In the genomic region with DNA sequence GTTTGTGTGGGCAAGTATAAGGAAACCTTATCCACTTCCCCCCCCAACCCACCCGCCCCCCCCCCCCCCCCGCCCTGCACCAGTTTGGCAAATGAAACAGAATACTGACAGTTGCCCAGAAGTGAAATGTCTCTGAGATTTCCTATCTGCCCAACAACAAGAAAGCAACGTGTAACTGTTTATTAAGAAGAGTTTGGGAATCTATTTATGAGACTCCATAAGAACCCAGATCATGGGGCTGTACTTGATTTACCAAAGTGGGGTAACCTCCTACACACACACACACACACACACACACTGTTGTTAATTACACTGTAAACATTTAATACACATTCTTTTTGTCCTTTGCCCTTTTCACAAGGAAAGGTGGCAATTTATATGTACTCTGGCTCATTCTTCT, we compare ENCODE assay signal across 16 mouse cellular contexts.
DNase-seq lines count a peak whose midpoint lies in the region; ATAC-seq lines count a peak whose summit lies in the region.
"Had no signal": no experiment of that assay in that cellular context is flagged by ENCODE, and none has a peak within 500 bp of the region (broad histone marks: within the 10 kb centered on the region; RNA-seq: fewer than 3 reads in every experiment).

No protein-coding gene starts in this region.

- H3K27me3 ChIP-seq in neural tube, embryonic 11.5 days (ENCODE audit: control insufficient read depth, insufficient read depth, low read length) = no peaks in the 10 kb centered on the region
- no peaks in the 10 kb centered on the region for H3K27me3 ChIP-seq in hindbrain, embryonic 11.5 days (ENCODE audit: control insufficient read depth, insufficient read depth, low read length)
- H3K27me3 ChIP-seq in midbrain, embryonic 12.5 days = no peaks in the 10 kb centered on the region
- H3K27me3 ChIP-seq in neural tube, embryonic 15.5 days (replicated peaks) = no peaks in the 10 kb centered on the region
- no peaks in the 10 kb centered on the region for H3K27me3 ChIP-seq in heart, embryonic 11.5 days (ENCODE audit: control insufficient read depth, insufficient read depth, low read length)
- H3K27me3 ChIP-seq: embryonic facial prominence, embryonic 12.5 days; limb, embryonic 12.5 days had no signal

- no peak for ATAC-seq in neural tube, embryonic 11.5 days (ENCODE audit: insufficient read depth, low FRiP score, low TSS enrichment)
- no peak for ATAC-seq in hindbrain, embryonic 11.5 days (ENCODE audit: low FRiP score)
- ATAC-seq in midbrain, embryonic 12.5 days (ENCODE audit: low FRiP score, low read depth) = no peak
- ATAC-seq in neural tube, embryonic 15.5 days (ENCODE audit: low FRiP score) = no peak
- ATAC-seq in heart, embryonic 11.5 days (replicated peaks; ENCODE audit: insufficient number of reproducible peaks, low FRiP score, low TSS enrichment) = no peak
- ATAC-seq: inflammation-experienced regulatory T-cells, adult 6 months; Patski had no signal

- 64% methylated on average over 3 of the region's 3 CpGs for WGBS in neural tube, embryonic 11.5 days
- 41% methylated on average over 2 of the region's 3 CpGs for WGBS in hindbrain, embryonic 11.5 days
- WGBS in midbrain, embryonic 12.5 days = 53% methylated on average over 3 of the region's 3 CpGs
- WGBS in neural tube, embryonic 15.5 days = 27% methylated on average over 3 of the region's 3 CpGs
- WGBS in heart, embryonic 11.5 days (ENCODE audit: insufficient replicate concordance) = 78% methylated on average over 3 of the region's 3 CpGs

- H3K9ac ChIP-seq in neural tube, embryonic 11.5 days (ENCODE audit: low read length) = no peak overlapping the region
- no peak overlapping the region for H3K9ac ChIP-seq in hindbrain, embryonic 11.5 days (ENCODE audit: low read depth, low read length)
- H3K9ac ChIP-seq in midbrain, embryonic 12.5 days (replicated peaks) = no peak overlapping the region
- H3K9ac ChIP-seq in neural tube, embryonic 15.5 days (replicated peaks) = 0 out of 2 replicates have a peak overlapping the region, but pooled peaks have one; percentile 8
- no peak overlapping the region for H3K9ac ChIP-seq in heart, embryonic 11.5 days (ENCODE audit: low read depth, low read length)
- H3K9ac ChIP-seq: embryonic facial prominence, embryonic 12.5 days; limb, embryonic 12.5 days had no signal

- H3K4me3 ChIP-seq in neural tube, embryonic 11.5 days (ENCODE audit: low read depth, low read length) = no peak overlapping the region
- H3K4me3 ChIP-seq in hindbrain, embryonic 11.5 days (ENCODE audit: low read depth, low read length) = no peak overlapping the region
- no peak overlapping the region for H3K4me3 ChIP-seq in midbrain, embryonic 12.5 days
- H3K4me3 ChIP-seq in neural tube, embryonic 15.5 days (replicated peaks) = no peak overlapping the region
- no peak overlapping the region for H3K4me3 ChIP-seq in heart, embryonic 11.5 days (ENCODE audit: low read depth, low read length)
- H3K4me3 ChIP-seq: embryonic facial prominence, embryonic 12.5 days; limb, embryonic 12.5 days had no signal

- H3K4me1 ChIP-seq in neural tube, embryonic 11.5 days (ENCODE audit: control insufficient read depth, insufficient read depth, low read length) = peaks cover 4% of the 10 kb centered on the region; the same call in 1 of the 2 replicates
- 0 out of 2 replicates have a peak, but pooled peaks cover 7% of the 10 kb centered on the region for H3K4me1 ChIP-seq in hindbrain, embryonic 11.5 days (replicated peaks; ENCODE audit: control insufficient read depth, insufficient read depth, low read length)
- peaks cover 47% of the 10 kb centered on the region for H3K4me1 ChIP-seq in midbrain, embryonic 12.5 days
- H3K4me1 ChIP-seq in neural tube, embryonic 15.5 days = peaks cover 20% of the 10 kb centered on the region
- no peaks in the 10 kb centered on the region for H3K4me1 ChIP-seq in heart, embryonic 11.5 days (ENCODE audit: control insufficient read depth, insufficient read depth, low read length)

- no peaks in the 10 kb centered on the region for H3K36me3 ChIP-seq in neural tube, embryonic 11.5 days (ENCODE audit: control insufficient read depth, insufficient read depth, low read length)
- no peaks in the 10 kb centered on the region for H3K36me3 ChIP-seq in hindbrain, embryonic 11.5 days (ENCODE audit: control insufficient read depth, insufficient read depth, low read length)
- H3K36me3 ChIP-seq in midbrain, embryonic 12.5 days = no peaks in the 10 kb centered on the region
- no peaks in the 10 kb centered on the region for H3K36me3 ChIP-seq in neural tube, embryonic 15.5 days
- no peaks in the 10 kb centered on the region for H3K36me3 ChIP-seq in heart, embryonic 11.5 days (ENCODE audit: control insufficient read depth, insufficient read depth, low read length)
- H3K36me3 ChIP-seq: embryonic facial prominence, embryonic 12.5 days; limb, embryonic 12.5 days had no signal

- H3K27ac ChIP-seq in neural tube, embryonic 11.5 days (ENCODE audit: low read depth, low read length) = peak overlapping the region; percentile 86
- peak overlapping the region; percentile 82 for H3K27ac ChIP-seq in hindbrain, embryonic 11.5 days (ENCODE audit: low read depth, low read length)
- H3K27ac ChIP-seq in midbrain, embryonic 12.5 days (replicated peaks) = peak overlapping the region; percentile 88
- peak overlapping the region; percentile 89 for H3K27ac ChIP-seq in neural tube, embryonic 15.5 days (replicated peaks)
- H3K27ac ChIP-seq in heart, embryonic 11.5 days (ENCODE audit: low read depth, low read length) = no peak overlapping the region
- H3K27ac ChIP-seq: embryonic facial prominence, embryonic 12.5 days; kidney, postnatal 0 days; limb, embryonic 12.5 days had no signal

- no peaks in the 10 kb centered on the region for H3K9me3 ChIP-seq in neural tube, embryonic 11.5 days (ENCODE audit: control insufficient read depth, low read length)
- H3K9me3 ChIP-seq in hindbrain, embryonic 11.5 days (ENCODE audit: control insufficient read depth, low read length) = no peaks in the 10 kb centered on the region
- H3K9me3 ChIP-seq in midbrain, embryonic 12.5 days = no peaks in the 10 kb centered on the region
- H3K9me3 ChIP-seq in neural tube, embryonic 15.5 days (replicated peaks) = no peaks in the 10 kb centered on the region
- no peaks in the 10 kb centered on the region for H3K9me3 ChIP-seq in heart, embryonic 11.5 days (replicated peaks; ENCODE audit: control insufficient read depth, low read length)
- H3K9me3 ChIP-seq: embryonic facial prominence, embryonic 12.5 days; limb, embryonic 12.5 days had no signal

- DNase-seq in neural tube, embryonic 11.5 days (ENCODE audit: low spot score) = no peak
- no peak for DNase-seq in neural tube, embryonic 10.5 days (ENCODE audit: extremely low spot score, low spot score)
- DNase-seq in hindbrain, embryonic 11.5 days (ENCODE audit: low spot score) = no peak
- DNase-seq in right cerebral cortex, postnatal 36 days (ENCODE audit: low spot score in 2 of 2) = no peak
- DNase-seq in cerebellum, adult 9-10 months = no peak
- DNase-seq: adrenal gland, postnatal 36 days; heart, adult 18-20 months; right cerebral cortex, postnatal 4 days had no signal

- no peak overlapping the region for H3K4me2 ChIP-seq in neural tube, embryonic 11.5 days (ENCODE audit: low read depth)
- no peak overlapping the region for H3K4me2 ChIP-seq in hindbrain, embryonic 11.5 days (replicated peaks; ENCODE audit: low read depth, low read length)
- peak overlapping the region; percentile 9; the same call in 1 of the 2 replicates for H3K4me2 ChIP-seq in midbrain, embryonic 12.5 days (replicated peaks)
- H3K4me2 ChIP-seq in neural tube, embryonic 15.5 days = peak overlapping the region; percentile 38
- no peak overlapping the region for H3K4me2 ChIP-seq in heart, embryonic 11.5 days
- H3K4me2 ChIP-seq: embryonic facial prominence, embryonic 12.5 days; limb, embryonic 12.5 days had no signal

Comparison
In these comparisons a context has a peak if more than half of its experiments do, and no peak if none do; other contexts are left out.
1. H3K4me2 ChIP-seq: peak in midbrain, embryonic 12.5 days (single experiment) and neural tube, embryonic 15.5 days (single experiment); none in neural tube, embryonic 11.5 days (single experiment), hindbrain, embryonic 11.5 days (single experiment) and heart, embryonic 11.5 days (single experiment).